Mouse (Mus musculus): ENCODE measurements around the gene Plxdc1.
"Not testable (repeated sequence)": the region's sequence is repeated elsewhere in the genome, so short reads cannot be mapped to it uniquely, and the experiment has no call there.

Gene Plxdc1

DNA sequence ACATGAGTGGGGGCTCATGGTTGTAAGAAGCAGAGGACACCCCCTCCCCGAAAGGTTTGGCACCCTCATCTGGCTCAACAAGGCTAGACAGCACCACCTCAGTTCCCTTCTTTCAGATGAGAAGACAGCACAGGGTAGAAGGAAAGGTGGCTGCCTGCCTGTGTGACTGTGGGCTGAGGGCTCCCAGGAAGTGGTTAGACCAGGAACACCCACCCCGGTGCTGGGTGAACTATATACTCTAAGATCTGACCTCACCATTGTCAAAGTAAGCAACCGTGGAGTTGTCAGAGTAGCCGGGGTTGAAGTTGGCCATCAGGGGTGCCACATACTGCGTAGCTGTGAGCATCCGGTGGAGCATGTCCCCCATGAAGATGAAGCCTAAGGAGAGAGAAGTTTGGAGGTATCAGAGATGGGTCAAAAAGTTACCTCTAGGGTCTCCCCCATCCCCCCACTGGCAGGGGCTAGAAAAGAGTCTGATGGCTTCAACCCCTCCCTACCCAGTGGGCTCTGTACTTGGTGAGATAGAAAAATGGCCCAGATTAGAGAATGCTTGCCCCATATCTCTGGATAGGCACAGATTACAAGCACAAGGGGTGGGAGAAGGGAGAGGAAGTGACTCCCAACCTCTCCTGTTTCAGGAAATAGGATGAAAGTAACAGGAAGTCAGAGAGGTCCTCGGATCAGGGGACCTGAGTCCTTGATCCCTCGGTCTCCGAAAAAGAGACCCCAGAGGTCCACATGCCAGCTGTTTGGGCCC, 30.9 kb downstream of the Plxdc1 start:
- DNase-seq (ENCODE audit: low spot score in 2 of 2) = no peak

DNA sequence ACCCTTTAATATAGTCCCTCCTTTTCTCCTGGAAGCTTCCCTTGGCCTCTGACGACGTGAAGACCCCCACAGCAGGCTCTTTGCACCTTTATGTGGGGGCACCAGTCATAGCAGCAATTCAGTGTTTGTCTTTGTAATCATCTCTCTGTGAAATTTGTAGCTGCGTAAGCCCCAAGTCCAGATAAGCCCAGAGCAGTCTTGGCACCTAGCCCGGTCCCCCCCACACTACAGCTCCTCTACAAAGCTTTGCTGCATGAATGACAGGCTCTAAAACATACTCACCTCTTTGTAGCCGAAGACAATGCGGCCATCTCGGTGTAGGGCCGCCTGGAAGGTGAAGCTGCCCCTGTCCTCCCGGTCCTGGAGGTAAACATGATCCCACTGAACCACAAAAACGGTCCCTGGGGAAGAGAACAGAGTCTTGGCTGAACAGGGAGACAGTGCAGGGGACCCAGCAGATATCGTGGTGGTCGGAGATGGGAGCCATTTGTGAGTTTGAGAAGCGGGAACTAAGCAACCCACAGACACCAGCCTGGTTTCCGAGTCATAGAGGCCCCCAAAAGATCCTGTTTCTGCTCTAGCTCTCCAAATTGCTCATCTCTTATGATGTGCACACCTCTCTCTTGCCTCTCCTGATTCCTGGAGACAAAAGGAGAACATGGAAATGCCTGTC, 31.6 kb downstream of the Plxdc1 start:
- no peak for DNase-seq (ENCODE audit: low spot score in 2 of 2)

GRCm38 (mm10) chr11:97953939-97954275, 32.3 kb downstream of the Plxdc1 start:
- no peak for DNase-seq (ENCODE audit: low spot score in 2 of 2)

DNA sequence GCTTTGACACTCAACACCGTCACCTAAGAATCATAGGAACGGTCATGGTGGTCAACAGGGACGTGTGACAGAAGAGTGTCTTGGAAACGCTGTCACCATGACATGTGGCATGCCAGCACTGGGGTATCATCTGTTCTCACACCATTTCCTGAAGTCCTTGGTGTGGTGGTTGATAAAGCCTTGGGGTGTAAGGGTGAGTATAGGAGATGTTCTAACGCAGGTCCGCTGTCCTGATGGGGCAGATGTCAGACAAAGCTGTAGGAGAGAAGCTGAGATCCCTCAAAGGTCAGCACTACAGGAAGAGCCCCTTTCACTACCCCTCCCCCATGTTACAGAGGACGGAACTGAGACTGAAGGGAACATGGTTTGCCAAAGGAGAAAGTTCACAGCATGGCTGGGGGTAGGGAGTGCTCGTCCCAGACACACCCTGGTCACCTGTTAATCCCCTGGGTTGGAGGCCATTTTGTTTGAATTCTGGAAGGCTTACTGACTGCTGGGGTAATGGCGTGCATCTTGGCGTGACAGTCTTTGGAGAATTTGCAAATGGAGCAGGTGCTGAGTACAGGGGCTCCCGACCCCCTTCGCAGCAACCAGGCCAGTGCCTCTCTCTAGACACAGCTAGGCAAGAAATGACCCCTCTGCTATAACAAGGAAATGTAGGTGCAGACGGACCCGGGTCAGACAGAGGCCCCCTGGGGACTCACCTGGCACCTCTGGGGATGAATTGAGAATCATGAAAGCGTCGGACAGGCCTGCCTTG, 32.9 kb downstream of the Plxdc1 start:
- no peak for DNase-seq (ENCODE audit: low spot score in 2 of 2)

GRCm38 (mm10) chr11:97952367-97953006, 33.8 kb downstream of the Plxdc1 start:
- no peak for DNase-seq (ENCODE audit: low spot score in 2 of 2)

GRCm38 (mm10) chr11:97949703-97950475, 36.4 kb downstream of the Plxdc1 start:
- no peak for DNase-seq (ENCODE audit: low spot score in 2 of 2)

GRCm38 (mm10) chr11:97947426-97947825, 38.8 kb downstream of the Plxdc1 start:
- DNase-seq (ENCODE audit: low spot score in 2 of 2) = peak in 1 of 2 experiments; percentile 50

DNA sequence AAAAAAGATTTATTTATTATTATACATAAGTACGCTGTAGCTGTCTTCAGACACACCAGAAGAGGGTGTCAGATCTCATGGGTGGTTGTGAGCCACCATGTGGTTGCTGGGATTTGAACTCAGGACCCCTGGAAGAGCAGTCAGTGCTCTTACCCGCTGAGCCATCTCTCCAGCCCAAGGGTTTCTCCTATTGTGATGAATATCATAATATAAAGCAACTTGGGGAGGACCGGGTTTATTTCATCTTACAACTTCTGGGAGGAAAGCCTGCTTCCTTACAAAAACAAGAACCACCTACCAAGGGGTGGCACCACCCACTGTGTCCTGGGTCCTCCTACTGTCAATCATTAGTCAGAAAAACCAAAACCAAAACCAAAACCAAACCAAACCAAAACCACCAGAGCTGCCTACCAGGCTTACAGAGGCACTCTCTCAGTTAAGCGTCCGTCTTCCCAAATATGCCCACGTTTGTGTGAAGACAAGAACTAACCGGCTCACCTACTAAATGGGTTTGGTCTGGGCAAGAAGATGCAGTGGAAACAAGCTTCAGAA, 40.4 kb downstream of the Plxdc1 start:
- not testable (repeated sequence) for DNase-seq (ENCODE audit: low spot score in 2 of 2)

- DNase-seq (ENCODE audit: low spot score in 2 of 2) = no peak
Measured at GRCm38 (mm10) chr11:97945031-97945430, 41.2 kb downstream of the Plxdc1 start.

GRCm38 (mm10) chr11:97943256-97943655, 43.0 kb downstream of the Plxdc1 start:
- no peak for DNase-seq (ENCODE audit: low spot score in 2 of 2)

DNA sequence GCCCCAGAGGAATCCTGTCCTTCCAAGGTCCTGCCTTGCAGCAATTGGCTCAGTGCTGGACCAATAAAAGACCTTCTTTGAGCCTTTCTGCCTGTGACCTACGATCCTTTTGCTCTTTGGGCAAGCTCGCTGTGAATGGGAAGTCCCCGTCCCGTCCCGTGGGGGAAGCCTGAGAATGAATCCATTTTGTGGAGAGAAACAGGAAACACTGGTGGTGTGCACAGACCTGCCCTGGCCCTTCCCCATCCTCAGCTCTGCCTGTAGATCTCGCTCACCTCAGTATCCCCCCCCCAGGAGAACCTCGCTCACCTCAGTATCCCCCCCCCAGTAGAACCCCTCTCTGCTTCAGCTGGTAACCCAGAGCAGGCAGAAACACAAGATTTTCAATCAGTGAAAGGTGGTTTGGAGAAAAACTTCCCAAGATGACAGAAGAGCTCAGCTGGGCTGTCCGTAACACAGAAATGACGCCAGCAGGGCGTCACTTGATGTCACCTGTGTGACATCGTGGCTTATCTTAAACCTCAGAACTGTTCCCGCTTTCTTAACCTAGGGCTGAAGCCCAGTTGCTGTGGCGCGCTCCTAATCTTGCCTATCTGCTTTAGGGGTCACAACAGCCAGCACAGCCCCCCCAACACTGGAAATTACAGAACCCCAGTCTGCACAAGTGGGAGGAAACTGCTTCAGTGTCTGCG, 43.7 kb downstream of the Plxdc1 start:
- no peak for DNase-seq (ENCODE audit: low spot score in 2 of 2)

- no peak for DNase-seq (ENCODE audit: low spot score in 2 of 2)
Measured at GRCm38 (mm10) chr11:97937469-97938105, 48.7 kb downstream of the Plxdc1 start.

GRCm38 (mm10) chr11:97936758-97937157, 49.5 kb downstream of the Plxdc1 start:
- peak in 1 of 2 experiments; percentile 59 for DNase-seq (ENCODE audit: low spot score in 2 of 2)

GRCm38 (mm10) chr11:97935913-97936575, 50.2 kb downstream of the Plxdc1 start:
- DNase-seq (ENCODE audit: low spot score in 2 of 2) = no peak

DNA sequence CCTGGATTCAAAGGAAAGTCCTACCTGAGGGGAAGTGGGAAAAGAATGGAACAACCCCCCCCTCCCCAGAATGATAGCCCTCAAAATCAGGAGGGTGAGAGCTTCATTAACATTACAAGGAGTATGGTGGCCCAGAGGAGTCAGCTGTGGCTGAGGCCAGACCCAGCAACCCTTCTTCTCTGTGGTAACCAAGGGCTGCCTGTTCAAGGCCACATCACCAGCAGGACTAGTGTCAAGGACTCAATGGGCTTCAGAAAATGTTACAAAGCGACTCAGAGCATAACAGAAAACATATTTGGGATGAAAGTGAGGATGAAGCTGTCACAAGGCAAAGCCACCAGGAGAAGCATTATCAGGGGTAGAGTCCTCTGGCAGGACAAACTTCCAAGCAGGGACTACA, 52.7 kb downstream of the Plxdc1 start:
- no peak for DNase-seq (ENCODE audit: low spot score in 2 of 2)

GRCm38 (mm10) chr11:97928905-97929304, 57.3 kb downstream of the Plxdc1 start:
- DNase-seq (ENCODE audit: low spot score in 2 of 2) = no peak

- DNase-seq (ENCODE audit: low spot score in 2 of 2) = no peak
Measured at GRCm38 (mm10) chr11:97924217-97924616, 62.0 kb downstream of the Plxdc1 start.

DNA sequence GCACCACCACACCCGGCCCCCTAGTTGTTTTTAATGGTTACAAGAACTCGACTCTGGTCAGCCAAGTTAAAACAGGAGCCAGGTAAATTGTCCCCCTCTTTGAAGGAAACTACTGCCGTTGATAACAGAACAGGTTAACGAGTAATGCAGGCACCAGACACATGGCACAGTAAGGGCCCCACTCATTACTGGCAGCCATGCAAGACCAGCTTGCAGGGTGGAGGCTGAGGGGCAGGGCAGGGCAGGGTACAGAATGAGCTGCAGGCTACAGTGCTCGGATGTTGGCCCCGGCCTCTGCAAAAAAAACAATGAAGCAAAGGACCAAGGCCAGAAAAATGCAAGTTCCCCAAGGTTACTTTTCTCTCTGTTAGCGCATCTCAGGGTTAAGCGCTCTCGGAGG, 62.6 kb downstream of the Plxdc1 start:
- DNase-seq (ENCODE audit: low spot score in 2 of 2) = no peak

- no peak for DNase-seq (ENCODE audit: low spot score in 2 of 2)
Measured at GRCm38 (mm10) chr11:97915974-97916503, 70.2 kb downstream of the Plxdc1 start.
